Mouse (Mus musculus): Measurements from ENCODE around the gene Ccdc86.

Ccdc86 gene

DNA sequence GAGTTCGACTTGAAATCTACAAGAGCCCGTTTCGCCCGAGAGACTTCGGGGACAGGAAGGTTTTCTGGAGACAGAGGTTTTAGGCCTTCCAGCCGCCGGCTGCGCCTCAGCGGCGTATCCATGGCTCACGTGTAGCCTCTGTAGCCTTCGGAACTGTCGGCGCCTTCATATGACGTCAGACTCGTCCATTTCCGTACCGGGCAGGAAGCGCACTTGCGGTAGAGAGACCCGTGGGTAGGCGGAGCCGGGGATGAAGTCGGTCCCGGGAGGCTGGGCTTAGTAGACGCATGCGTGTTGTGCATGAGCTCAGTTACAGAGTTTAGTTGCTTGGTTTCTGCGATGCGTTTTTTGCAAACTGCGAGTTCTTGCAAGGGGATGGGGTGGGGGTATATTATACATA is at the start of gene Ccdc86:
TSS of gene Ccdc86 (minus strand) at position 155 of the 400 bp plus-strand sequence.
- peak; percentile 99 for DNase-seq

GRCm38 (mm10) chr19:10993150-10993549 is 44.1 kb upstream of the Ccdc86 start, which contains the start of gene Ms4a15:
Gene Ms4a15 (minus strand): TSS chr19:10993250.
- no peak for DNase-seq

DNA sequence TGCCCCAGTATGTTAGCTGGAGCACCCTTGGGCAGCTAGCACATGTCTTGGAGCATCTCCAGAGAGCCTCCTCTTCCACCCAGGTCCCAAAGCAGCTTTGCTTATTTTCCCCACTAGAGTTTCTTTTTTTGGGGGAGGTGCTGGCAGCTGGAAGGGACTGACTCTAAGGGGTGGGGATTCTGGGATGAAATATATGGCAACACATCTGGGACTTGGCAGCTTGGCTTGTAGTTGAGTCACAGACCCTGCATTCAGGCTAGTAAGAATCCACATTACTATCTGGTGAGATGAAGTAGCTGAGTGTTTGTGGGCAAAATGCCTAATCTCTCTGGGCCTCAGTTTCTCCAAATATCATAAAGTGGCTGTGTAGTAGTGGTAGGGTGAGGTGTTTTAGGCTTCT is 42.8 kb upstream of the Ccdc86 start:
- no peak for DNase-seq

GRCm38 (mm10) chr19:10990751-10991150 is 41.7 kb upstream of the Ccdc86 start:
- no peak for DNase-seq

GRCm38 (mm10) chr19:10988563-10988962 is 39.5 kb upstream of the Ccdc86 start:
- DNase-seq, result no peak

DNA sequence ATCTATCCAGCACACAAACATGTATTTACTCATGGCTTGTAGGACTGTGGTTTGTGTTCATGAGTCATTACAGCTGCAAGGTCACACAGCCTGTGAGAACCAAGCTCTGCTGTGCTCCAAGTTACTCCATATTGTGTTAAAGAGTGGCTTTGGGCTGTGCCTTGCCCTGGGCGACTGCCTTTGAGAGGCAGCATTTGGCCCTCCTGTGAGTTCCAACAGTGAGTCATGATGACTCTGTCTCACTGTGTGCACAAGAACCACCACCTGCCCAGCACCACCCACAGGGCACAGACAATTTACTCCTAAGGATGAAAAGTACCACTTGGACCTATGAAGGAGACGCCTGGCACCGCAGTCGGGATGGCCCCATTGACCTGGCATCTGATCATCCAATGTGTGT is 36.8 kb upstream of the Ccdc86 start:
- no peak for DNase-seq

DNA sequence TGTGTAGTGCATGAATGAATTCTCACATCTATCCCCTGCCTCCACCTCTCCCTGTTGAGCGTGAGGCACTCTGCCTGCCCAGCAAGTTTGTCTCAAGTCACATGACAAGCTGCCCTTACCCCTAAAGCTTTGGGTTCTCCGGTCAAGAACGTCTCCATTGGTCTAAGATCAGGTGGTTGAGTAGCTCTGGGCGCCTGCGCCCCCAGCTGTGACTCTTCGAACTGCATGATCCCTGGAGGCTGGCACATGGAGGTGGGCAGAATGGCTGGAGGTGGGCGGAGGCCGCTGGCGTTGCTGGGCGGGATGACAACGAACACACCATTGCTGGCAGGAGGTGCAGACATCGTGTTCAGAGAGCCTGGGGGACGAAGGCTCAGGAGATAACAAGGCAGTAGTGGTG is 35.5 kb upstream of the Ccdc86 start:
- DNase-seq, result no peak

- DNase-seq, result peak; percentile 50
Measured at GRCm38 (mm10) chr19:10983146-10983545, 34.1 kb upstream of the Ccdc86 start.

- DNase-seq, result no peak
Measured at GRCm38 (mm10) chr19:10980210-10980609, 31.1 kb upstream of the Ccdc86 start.

GRCm38 (mm10) chr19:10979184-10980168 is 30.4 kb upstream of the Ccdc86 start:
- peak; percentile 81 for DNase-seq

- DNase-seq, result no peak
Measured at GRCm38 (mm10) chr19:10976318-10976717, 27.3 kb upstream of the Ccdc86 start.

DNA sequence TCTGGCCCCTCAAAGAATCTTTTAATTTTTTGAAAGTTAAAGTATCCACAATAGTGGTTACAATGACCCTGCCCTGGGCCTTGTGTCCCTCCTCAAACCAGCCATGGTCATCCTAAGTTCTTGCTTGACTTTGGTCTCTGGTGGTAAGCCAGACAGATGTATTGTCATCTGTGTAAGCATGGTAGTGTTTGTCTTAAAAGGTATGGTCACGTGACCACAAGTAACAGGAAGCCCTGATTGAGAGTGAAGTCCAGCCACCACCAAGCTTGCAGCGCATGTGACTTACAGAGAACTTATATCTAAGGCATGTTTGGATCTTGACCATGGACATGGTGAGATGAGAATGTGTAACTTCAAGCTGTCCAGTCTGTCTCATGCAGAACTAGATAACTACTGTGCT is 26.1 kb upstream of the Ccdc86 start:
- DNase-seq, result no peak

DNA sequence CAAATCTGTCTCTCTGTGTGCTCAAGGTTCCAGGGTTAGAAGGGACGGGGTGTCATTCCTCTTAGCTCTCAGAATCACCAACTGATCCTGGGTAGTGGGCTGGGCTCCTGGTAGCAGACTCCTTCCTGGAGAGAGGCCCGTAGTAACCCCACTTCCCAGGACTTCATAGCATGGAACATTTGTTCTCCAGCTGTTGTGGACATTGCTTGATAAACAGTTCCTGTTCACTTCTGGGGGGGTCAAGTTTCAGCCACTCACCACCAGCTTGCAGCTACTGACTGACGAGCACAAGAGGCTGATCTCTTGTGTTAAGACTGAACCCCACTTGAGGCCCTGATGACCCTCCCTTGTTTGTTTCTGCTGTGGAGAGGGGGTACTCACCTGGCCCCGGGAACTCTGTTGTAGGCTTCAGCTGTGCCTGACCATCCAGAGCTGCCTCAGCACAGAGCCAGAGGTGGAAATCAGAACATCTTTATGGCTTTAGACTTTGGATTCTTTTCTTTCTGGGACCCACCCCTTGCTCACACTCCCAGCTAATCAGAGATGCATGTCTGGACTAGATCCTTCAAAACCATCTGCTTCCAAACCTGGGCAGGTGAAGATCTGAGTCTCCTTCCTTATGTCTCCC is 25.3 kb upstream of the Ccdc86 start, which contains the start of gene Ms4a10:
TSS of gene Ms4a10 (minus strand) at position 433 of the 628 bp plus-strand sequence.
- peak; percentile 16 for DNase-seq

DNA sequence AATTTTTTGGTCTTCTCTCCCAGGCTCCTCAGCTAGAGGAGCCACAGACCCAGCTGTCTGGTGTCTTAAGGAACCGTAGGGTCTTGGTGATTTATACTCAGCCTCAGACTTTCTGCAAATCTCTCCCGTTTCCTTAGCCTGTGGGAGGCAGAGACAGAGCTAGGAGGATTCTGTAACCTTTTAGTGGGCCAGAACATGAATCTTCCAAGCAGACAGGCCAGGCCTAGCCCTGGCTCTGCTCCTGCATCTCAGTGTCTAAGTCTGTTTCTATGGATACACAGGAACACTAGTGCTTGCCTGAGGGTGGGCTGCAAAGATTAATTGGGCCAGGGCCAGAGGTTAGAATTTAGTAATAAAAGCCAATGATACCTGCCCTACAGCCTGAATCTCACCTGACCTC is 24.1 kb upstream of the Ccdc86 start:
- DNase-seq, result peak; percentile 26

DNA sequence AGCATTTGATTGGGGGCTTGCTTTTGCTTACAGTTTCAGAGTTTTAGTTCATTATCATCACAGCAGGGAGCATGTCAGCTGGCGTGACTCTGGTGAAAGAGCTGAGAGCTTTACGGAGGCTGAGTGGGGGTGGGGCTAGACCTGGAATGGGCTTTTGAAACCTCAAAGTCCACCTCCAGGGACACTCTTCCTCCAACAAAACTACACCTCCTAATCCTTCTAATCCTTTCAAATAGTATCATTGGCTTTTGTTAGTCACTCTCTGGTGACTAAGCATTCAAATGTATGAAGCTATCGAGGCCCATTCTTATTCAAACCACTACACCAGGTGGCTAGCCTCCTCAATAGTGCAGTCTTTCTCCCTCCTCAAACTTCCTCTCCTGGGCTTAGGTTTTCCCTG is 23.6 kb upstream of the Ccdc86 start:
- no peak for DNase-seq

- no peak for DNase-seq
Measured at GRCm38 (mm10) chr19:10970457-10970856, 21.4 kb upstream of the Ccdc86 start.

- DNase-seq, result no peak
Measured at GRCm38 (mm10) chr19:10968578-10968977, 19.5 kb upstream of the Ccdc86 start.

DNA sequence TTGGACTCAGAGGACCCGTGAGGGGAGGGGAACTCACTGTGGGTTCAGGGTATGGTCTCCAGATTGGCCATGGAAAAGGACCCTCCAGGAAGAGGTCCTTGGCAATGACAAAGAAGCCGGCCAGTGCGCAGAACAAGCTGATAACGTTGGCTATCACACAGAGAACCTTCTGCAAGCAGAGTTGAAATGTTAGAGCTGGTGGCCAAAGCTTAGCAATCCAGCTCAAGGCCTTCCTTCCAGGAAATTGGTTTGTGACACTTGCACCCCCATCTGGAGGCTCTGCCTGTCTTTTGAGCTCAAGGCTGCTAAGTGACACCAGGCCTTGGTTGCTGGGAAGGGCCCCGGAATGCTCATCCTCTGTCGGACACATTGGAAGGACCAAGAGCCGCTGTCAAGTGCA is 16.7 kb upstream of the Ccdc86 start:
- DNase-seq, result no peak

DNA sequence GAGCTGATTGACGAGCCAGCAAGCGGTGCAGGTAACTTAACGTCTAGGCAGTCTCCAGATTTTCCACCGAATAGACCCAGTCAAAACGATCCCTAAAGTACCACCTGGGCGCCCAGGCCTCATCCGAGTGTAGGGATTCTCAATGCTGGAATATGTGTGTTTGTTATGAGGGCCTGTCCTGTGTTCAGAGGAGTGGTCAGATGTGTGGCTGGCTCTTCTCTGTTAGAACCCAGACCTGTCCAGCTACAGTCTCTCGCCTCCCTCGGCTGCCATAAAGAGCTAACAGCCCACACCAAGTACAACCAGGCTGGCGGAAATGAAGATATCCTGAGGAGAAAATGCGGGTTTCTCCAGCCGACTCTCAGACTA is 10.9 kb upstream of the Ccdc86 start:
- no peak for DNase-seq

DNA sequence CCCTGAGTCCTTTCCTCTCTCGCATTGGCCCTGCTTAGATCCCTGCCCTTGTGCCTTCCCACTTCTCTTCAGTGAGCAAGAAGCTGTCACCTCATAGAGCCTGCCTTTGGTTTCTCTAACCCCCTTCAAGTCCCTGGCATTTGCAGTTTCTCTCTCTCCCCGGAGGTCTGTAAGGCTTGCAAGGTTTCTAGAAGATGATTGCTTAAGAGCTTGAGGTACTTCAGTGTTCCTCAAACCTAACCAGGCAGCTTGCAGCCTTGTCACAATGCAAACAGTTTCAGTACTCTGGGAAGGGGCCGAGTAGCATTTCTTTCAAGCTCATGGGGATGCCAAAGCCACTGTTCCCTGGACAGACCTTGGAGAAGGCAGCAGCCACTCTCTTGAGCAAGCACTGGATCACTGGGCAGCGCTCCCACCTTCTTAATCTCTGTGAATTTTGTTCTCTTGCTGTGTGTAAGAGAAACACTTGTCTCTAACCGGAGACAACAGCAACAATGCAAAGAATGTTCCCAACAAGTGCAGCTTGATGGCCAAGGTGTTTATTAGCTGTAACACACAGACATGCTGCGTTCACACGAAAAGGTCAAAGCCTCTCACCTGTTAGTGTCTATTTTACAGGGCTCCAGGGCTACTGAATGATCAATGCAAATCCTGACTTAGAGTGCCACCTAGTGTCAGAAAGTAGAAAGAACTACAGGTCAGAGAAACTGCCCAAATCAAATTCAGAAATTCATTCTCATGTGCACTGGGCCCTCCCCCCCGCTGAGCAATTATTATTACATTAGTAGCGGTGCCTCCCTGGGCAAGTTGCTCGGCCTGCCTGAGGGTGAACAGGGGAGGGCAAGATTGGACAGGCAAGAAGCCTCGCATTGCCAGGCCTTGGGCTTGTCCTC is 10.3 kb upstream of the Ccdc86 start:
- peak; percentile 83 for DNase-seq

DNA sequence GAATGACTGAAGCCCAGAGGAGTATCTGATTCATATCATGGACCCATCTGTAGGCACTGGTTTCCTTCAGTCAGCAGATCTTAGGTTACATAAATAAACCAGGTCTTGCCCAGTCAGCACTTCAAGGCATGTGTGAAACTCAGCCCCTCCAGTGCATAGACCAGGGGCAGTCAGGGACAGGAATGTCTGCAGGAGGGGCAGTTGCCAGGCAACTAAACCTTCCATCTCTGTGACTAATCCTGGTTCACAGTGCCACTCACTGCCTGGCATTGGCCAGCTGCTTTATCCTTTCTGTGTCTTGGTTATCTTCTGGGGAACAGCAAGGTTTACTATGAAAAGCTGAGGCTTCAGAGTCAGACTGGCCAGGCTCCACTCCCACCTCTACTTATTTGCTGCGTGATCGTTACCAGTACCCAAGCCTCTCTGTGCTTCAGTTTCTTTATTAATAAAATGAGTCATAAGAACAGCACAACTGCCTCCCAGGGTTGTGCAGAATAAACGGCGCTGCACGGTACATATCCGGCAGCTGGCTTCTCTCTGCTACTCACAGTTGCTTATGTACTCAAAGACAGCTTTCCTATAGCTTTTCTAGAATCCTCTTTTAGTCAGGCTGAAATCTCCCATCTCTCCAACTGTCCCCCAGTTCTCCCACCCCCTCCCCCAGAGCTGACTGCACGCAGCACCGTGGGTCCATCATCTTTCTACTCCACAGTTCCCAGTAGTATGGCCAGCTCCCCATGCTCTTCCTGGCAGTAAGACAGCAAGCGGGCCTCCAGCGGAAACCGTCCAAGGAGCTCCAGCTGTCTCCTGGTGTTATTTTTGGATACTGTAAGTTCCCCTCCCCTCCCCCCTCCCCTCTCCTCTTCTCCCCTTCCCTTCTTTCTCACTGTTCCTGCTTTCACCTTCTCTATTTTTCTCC is 3.2 kb upstream of the Ccdc86 start:
- DNase-seq, result peak; percentile 26

DNA sequence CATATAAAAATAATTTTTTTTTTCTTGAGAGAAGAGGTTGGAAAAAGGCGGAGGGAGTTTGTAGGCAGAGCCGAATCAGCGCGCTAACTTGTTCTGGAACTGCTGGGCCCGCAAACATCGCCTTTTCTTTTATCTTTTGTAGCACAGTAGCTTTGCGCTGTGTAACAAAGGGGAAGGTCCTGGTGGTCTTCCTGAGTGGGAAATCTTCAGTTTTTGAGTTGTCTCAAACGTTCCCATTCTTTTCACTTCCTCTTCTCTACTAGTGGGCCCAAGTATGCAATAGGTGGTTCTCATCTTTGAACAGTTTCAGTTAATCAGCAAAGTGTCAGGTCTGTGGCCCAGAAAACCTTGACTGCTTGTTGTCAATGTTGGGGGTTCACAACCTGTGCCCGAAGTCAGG is 492 bp upstream of the Ccdc86 start:
- no peak for DNase-seq

Data from embryo, embryonic 11 days (tissue).